Comparison of ENCODE assay signal across 18 mouse cellular contexts in genomic region chr6:141352277-141352676, GRCm38 (mm10).
DNase-seq lines count a peak whose midpoint lies in the region; ATAC-seq lines count a peak whose summit lies in the region.
"Had no signal": no experiment of that assay in that cellular context is flagged by ENCODE, and none has a peak within 500 bp of the region (broad histone marks: within the 10 kb centered on the region; RNA-seq: fewer than 3 reads in every experiment).

No protein-coding gene starts in this region.

- no peaks in the 10 kb centered on the region for H3K9me3 ChIP-seq in hindbrain, embryonic 13.5 days
- H3K9me3 ChIP-seq in hindbrain, embryonic 12.5 days (replicated peaks) = no peaks in the 10 kb centered on the region
- no peaks in the 10 kb centered on the region for H3K9me3 ChIP-seq in midbrain, embryonic 12.5 days
- no peaks in the 10 kb centered on the region for H3K9me3 ChIP-seq in midbrain, embryonic 10.5 days (replicated peaks)
- H3K9me3 ChIP-seq in embryonic facial prominence, embryonic 14.5 days (ENCODE audit: control insufficient read depth, low read length) = no peaks in the 10 kb centered on the region
- H3K9me3 ChIP-seq: heart, embryonic 15.5 days; limb, embryonic 15.5 days; midbrain, embryonic 13.5 days had no signal

- H3K9ac ChIP-seq in hindbrain, embryonic 13.5 days = no peak overlapping the region
- H3K9ac ChIP-seq in hindbrain, embryonic 12.5 days = no peak overlapping the region
- H3K9ac ChIP-seq in midbrain, embryonic 12.5 days (replicated peaks) = no peak overlapping the region
- no peak overlapping the region for H3K9ac ChIP-seq in embryonic facial prominence, embryonic 14.5 days (ENCODE audit: low read depth, low read length)
- H3K9ac ChIP-seq: heart, embryonic 15.5 days; limb, embryonic 15.5 days; liver, postnatal 0 days; midbrain, embryonic 13.5 days had no signal

- no peak overlapping the region for H3K4me3 ChIP-seq in hindbrain, embryonic 13.5 days
- H3K4me3 ChIP-seq in hindbrain, embryonic 12.5 days = no peak overlapping the region
- no peak overlapping the region for H3K4me3 ChIP-seq in midbrain, embryonic 12.5 days
- H3K4me3 ChIP-seq in midbrain, embryonic 10.5 days = no peak overlapping the region
- no peak overlapping the region for H3K4me3 ChIP-seq in embryonic facial prominence, embryonic 14.5 days (ENCODE audit: low read depth, low read length)
- H3K4me3 ChIP-seq: heart, embryonic 15.5 days; limb, embryonic 15.5 days; midbrain, embryonic 13.5 days had no signal

- H3K4me1 ChIP-seq in hindbrain, embryonic 13.5 days (replicated peaks) = no peaks in the 10 kb centered on the region
- H3K4me1 ChIP-seq in hindbrain, embryonic 12.5 days = no peaks in the 10 kb centered on the region
- H3K4me1 ChIP-seq in midbrain, embryonic 12.5 days = no peaks in the 10 kb centered on the region
- no peaks in the 10 kb centered on the region for H3K4me1 ChIP-seq in midbrain, embryonic 10.5 days
- H3K4me1 ChIP-seq in embryonic facial prominence, embryonic 14.5 days (ENCODE audit: control insufficient read depth, insufficient read depth, low read length) = no peaks in the 10 kb centered on the region
- H3K4me1 ChIP-seq: limb, embryonic 15.5 days; midbrain, embryonic 13.5 days had no signal

- intact Hi-C loops in gastrocnemius, postnatal 14 days (cut with DNase I; ENCODE audit: low total_unique reads) = no loop called here

- no peaks in the 10 kb centered on the region for H3K36me3 ChIP-seq in hindbrain, embryonic 13.5 days
- no peaks in the 10 kb centered on the region for H3K36me3 ChIP-seq in hindbrain, embryonic 12.5 days
- H3K36me3 ChIP-seq in midbrain, embryonic 12.5 days = no peaks in the 10 kb centered on the region
- H3K36me3 ChIP-seq in midbrain, embryonic 10.5 days = no peaks in the 10 kb centered on the region
- H3K36me3 ChIP-seq in embryonic facial prominence, embryonic 14.5 days (ENCODE audit: control insufficient read depth, insufficient read depth, low read length) = no peaks in the 10 kb centered on the region
- H3K36me3 ChIP-seq: heart, embryonic 15.5 days; limb, embryonic 15.5 days; midbrain, embryonic 13.5 days had no signal

- H3K27ac ChIP-seq in hindbrain, embryonic 13.5 days = no peak overlapping the region
- no peak overlapping the region for H3K27ac ChIP-seq in hindbrain, embryonic 12.5 days
- no peak overlapping the region for H3K27ac ChIP-seq in midbrain, embryonic 12.5 days (replicated peaks)
- H3K27ac ChIP-seq in midbrain, embryonic 10.5 days (replicated peaks) = no peak overlapping the region
- no peak overlapping the region for H3K27ac ChIP-seq in embryonic facial prominence, embryonic 14.5 days (replicated peaks; ENCODE audit: low read depth, low read length)
- H3K27ac ChIP-seq: heart, embryonic 15.5 days; limb, embryonic 15.5 days; midbrain, embryonic 13.5 days had no signal

- H3K4me2 ChIP-seq in hindbrain, embryonic 13.5 days = no peak overlapping the region
- H3K4me2 ChIP-seq in hindbrain, embryonic 12.5 days (replicated peaks) = no peak overlapping the region
- H3K4me2 ChIP-seq in midbrain, embryonic 12.5 days (replicated peaks) = no peak overlapping the region
- no peak overlapping the region for H3K4me2 ChIP-seq in embryonic facial prominence, embryonic 14.5 days (ENCODE audit: low read depth, low read length)
- H3K4me2 ChIP-seq: heart, embryonic 15.5 days; limb, embryonic 15.5 days; midbrain, embryonic 13.5 days had no signal

- no peak for DNase-seq in midbrain, embryonic 10.5 days (ENCODE audit: low spot score)
- DNase-seq in embryonic facial prominence, embryonic 14.5 days (ENCODE audit: low spot score) = peak; percentile 75
- DNase-seq in retina, embryonic 14.5 days (ENCODE audit: low spot score) = peak; percentile 92
- no peak for DNase-seq in gastrocnemius, postnatal 14 days
- DNase-seq: adrenal gland, postnatal 14 days; gastrocnemius, postnatal 25 days; kidney, postnatal 14 days; liver, postnatal 0 days; right cerebral cortex, postnatal 4 days; thymus, postnatal 14 days had no signal

- no peaks in the 10 kb centered on the region for H3K27me3 ChIP-seq in hindbrain, embryonic 13.5 days
- no peaks in the 10 kb centered on the region for H3K27me3 ChIP-seq in hindbrain, embryonic 12.5 days
- H3K27me3 ChIP-seq in midbrain, embryonic 12.5 days = no peaks in the 10 kb centered on the region
- no peaks in the 10 kb centered on the region for H3K27me3 ChIP-seq in midbrain, embryonic 10.5 days (ENCODE audit: low read depth, poor library complexity, severe bottlenecking)
- no peaks in the 10 kb centered on the region for H3K27me3 ChIP-seq in embryonic facial prominence, embryonic 14.5 days (replicated peaks; ENCODE audit: control insufficient read depth, insufficient read depth, low read length)
- H3K27me3 ChIP-seq: heart, embryonic 15.5 days; limb, embryonic 15.5 days; midbrain, embryonic 13.5 days had no signal

- ATAC-seq in hindbrain, embryonic 13.5 days (ENCODE audit: low FRiP score) = peak; percentile 49; the same call in 1 of the 2 replicates
- ATAC-seq in hindbrain, embryonic 12.5 days (ENCODE audit: low FRiP score) = no peak
- peak; percentile 30; the same call in 1 of the 2 replicates for ATAC-seq in midbrain, embryonic 12.5 days (ENCODE audit: low FRiP score, low read depth)
- ATAC-seq in embryonic facial prominence, embryonic 14.5 days (ENCODE audit: low read depth) = peak; percentile 85; the same call in 1 of the 2 replicates
- ATAC-seq: CD4-positive, CD25-positive, alpha-beta regulatory T cell, adult 4 months; inflammation-experienced regulatory T-cells, adult 6 months; liver, postnatal 0 days; midbrain, embryonic 13.5 days had no signal

- 64% methylated on average over 6 of the region's 6 CpGs for WGBS in hindbrain, embryonic 13.5 days
- WGBS in hindbrain, embryonic 12.5 days = 76% methylated on average over 6 of the region's 6 CpGs
- WGBS in midbrain, embryonic 12.5 days = 76% methylated on average over 6 of the region's 6 CpGs
- 80% methylated on average over 6 of the region's 6 CpGs for WGBS in midbrain, embryonic 10.5 days
- WGBS in embryonic facial prominence, embryonic 14.5 days = 57% methylated on average over 6 of the region's 6 CpGs

Comparison
In these comparisons a context has a peak if more than half of its experiments do, and no peak if none do; other contexts are left out.
1. DNase-seq: peak in embryonic facial prominence, embryonic 14.5 days (single experiment) and retina, embryonic 14.5 days (single experiment); none in midbrain, embryonic 10.5 days (single experiment) and gastrocnemius, postnatal 14 days (single experiment).